ENCODE assay signal across 15 mouse cellular contexts in the genomic region with DNA sequence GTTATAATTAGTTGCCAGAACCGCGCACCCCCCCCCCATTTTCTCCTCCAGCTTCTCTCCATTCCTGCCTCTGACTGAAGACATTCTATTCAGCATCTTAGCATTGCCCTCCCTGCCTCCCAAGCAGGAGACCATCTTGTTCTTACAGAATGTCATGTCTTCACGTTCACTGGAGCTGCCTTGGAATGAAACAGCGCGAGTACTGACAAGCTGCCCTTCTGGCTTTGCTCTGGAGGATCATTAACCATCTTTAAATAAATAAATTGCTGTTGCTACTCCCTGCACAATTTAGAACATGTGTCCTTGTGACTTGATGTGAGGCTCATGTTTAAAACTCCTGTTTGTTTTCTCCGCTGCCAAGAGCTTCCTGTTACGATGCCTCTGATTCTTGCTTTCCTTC.
"Had no signal": no experiment of that assay in that cellular context is flagged by ENCODE, and none has a peak within 500 bp of the region (broad histone marks: within the 10 kb centered on the region; RNA-seq: fewer than 3 reads in every experiment).

No protein-coding gene starts in this region.

- H3K27ac ChIP-seq: limb, embryonic 12.5 days; limb, embryonic 15.5 days; liver, embryonic 14.5 days had no signal

- H3K27me3 ChIP-seq: limb, embryonic 12.5 days; limb, embryonic 15.5 days had no signal

- H3K36me3 ChIP-seq: limb, embryonic 15.5 days had no signal

- ATAC-seq: inflammation-experienced regulatory T-cells, adult 6 months; liver, postnatal 0 days had no signal

- H3K4me2 ChIP-seq: limb, embryonic 12.5 days; limb, embryonic 15.5 days; liver, embryonic 11.5 days; midbrain, embryonic 11.5 days had no signal

- DNase-seq: kidney, adult 11 months; kidney, postnatal 14 days; kidney, postnatal 4 days; left cerebral cortex, postnatal 4 days; liver, postnatal 0 days; lung, postnatal 4 days; midbrain, embryonic 14.5 days; thymus, adult 18-20 months; thymus, postnatal 36 days had no signal

- H3K4me1 ChIP-seq: limb, embryonic 15.5 days had no signal

- H3K9me3 ChIP-seq: limb, embryonic 15.5 days had no signal

- H3K9ac ChIP-seq: limb, embryonic 12.5 days; limb, embryonic 15.5 days; liver, embryonic 14.5 days; liver, postnatal 0 days had no signal

- H3K4me3 ChIP-seq: limb, embryonic 12.5 days; limb, embryonic 15.5 days had no signal
